Mouse (Mus musculus) urinary bladder, postnatal 4 days (tissue): ENCODE data around the gene Mbnl3.

ENCODE experiments used
- DNase-seq, 2 experiments: peaks; one replicate each; pipeline ENCODE4 v3.0.0; 2021 to 2022; ENCODE audit warnings: low spot score in 2 of 2

Gene Mbnl3

GRCm38 (mm10) chrX:51206432-51206831 is at the start of gene Mbnl3:
Gene Mbnl3, minus strand, starts transcription at chrX:51206532.
- no peak for DNase-seq

GRCm38 (mm10) chrX:51205548-51206324 is 596 bp downstream of the Mbnl3 start:
- peak; percentile 24 to 64 for DNase-seq

- DNase-seq, result peak; percentile 31 to 60
These were observed 1.4 kb downstream of the Mbnl3 start for GRCm38 (mm10) chrX:51204626-51205547.

- no peak for DNase-seq
These were observed 9.3 kb downstream of the Mbnl3 start for GRCm38 (mm10) chrX:51197012-51197411.

GRCm38 (mm10) chrX:51171914-51172313 is 34.4 kb downstream of the Mbnl3 start:
- no peak for DNase-seq

- no peak for DNase-seq
These were observed 34.9 kb downstream of the Mbnl3 start for GRCm38 (mm10) chrX:51171413-51171812.

- no peak for DNase-seq
These were observed 35.9 kb downstream of the Mbnl3 start for GRCm38 (mm10) chrX:51170404-51170803.

- no peak for DNase-seq
These were observed 36.8 kb downstream of the Mbnl3 start for GRCm38 (mm10) chrX:51169476-51170045.

GRCm38 (mm10) chrX:51167976-51168375 is 38.4 kb downstream of the Mbnl3 start:
- no peak for DNase-seq

- no peak for DNase-seq
These were observed 41.6 kb downstream of the Mbnl3 start for GRCm38 (mm10) chrX:51164766-51165165.

GRCm38 (mm10) chrX:51148436-51148835 is 57.9 kb downstream of the Mbnl3 start:
- DNase-seq, result no peak

GRCm38 (mm10) chrX:51146351-51146750 is 60.0 kb downstream of the Mbnl3 start:
- no peak for DNase-seq

GRCm38 (mm10) chrX:51140055-51140454 is 66.3 kb downstream of the Mbnl3 start:
- no peak for DNase-seq

GRCm38 (mm10) chrX:51131325-51131724 is 75.0 kb downstream of the Mbnl3 start:
- no peak for DNase-seq

- DNase-seq, result no peak
These were observed 103.6 kb downstream of the Mbnl3 start for GRCm38 (mm10) chrX:51102748-51103147.

GRCm38 (mm10) chrX:51084972-51085371 is 121.4 kb downstream of the Mbnl3 start:
- no peak for DNase-seq

- DNase-seq, result no peak
These were observed 122.1 kb downstream of the Mbnl3 start for GRCm38 (mm10) chrX:51084211-51084610.

- DNase-seq, result no peak
These were observed 129.6 kb downstream of the Mbnl3 start for GRCm38 (mm10) chrX:51076744-51077143.
